Mouse (Mus musculus) ES-CJ7 (cell line): Measurements from ENCODE around the gene Gpr22.

Experiments
- DNase-seq: peaks from one replicate; pipeline ENCODE4 v3.0.0; 2011; ENCODE audit warnings: low read depth, low spot score

The Gpr22 gene

GRCm38 (mm10) chr12:31686679-31687078 is 27.1 kb downstream of the Gpr22 start:
- no peak for DNase-seq

- no peak for DNase-seq
Observed at GRCm38 (mm10) chr12:31667187-31667586, 46.6 kb downstream of the Gpr22 start.

- DNase-seq: no peak
Observed at GRCm38 (mm10) chr12:31665999-31666398, 47.7 kb downstream of the Gpr22 start.
